Mouse (Mus musculus) WW6 (cell line): ENCODE data around the gene Palld.

Experiments
- DNase-seq: peaks from one replicate; pipeline ENCODE4 v3.0.0-alpha.2; 2013; ENCODE audit warnings: low read depth, low spot score

The Palld gene

GRCm38 (mm10) chr8:61629631-61629968, 272.9 kb downstream of the Palld start:
- DNase-seq: no peak

GRCm38 (mm10) chr8:61628938-61629630, 273.4 kb downstream of the Palld start:
- no peak for DNase-seq

- no peak for DNase-seq
Measured at GRCm38 (mm10) chr8:61626246-61626952, 276.1 kb downstream of the Palld start.

GRCm38 (mm10) chr8:61625656-61626210, 276.8 kb downstream of the Palld start:
- DNase-seq: no peak

DNA sequence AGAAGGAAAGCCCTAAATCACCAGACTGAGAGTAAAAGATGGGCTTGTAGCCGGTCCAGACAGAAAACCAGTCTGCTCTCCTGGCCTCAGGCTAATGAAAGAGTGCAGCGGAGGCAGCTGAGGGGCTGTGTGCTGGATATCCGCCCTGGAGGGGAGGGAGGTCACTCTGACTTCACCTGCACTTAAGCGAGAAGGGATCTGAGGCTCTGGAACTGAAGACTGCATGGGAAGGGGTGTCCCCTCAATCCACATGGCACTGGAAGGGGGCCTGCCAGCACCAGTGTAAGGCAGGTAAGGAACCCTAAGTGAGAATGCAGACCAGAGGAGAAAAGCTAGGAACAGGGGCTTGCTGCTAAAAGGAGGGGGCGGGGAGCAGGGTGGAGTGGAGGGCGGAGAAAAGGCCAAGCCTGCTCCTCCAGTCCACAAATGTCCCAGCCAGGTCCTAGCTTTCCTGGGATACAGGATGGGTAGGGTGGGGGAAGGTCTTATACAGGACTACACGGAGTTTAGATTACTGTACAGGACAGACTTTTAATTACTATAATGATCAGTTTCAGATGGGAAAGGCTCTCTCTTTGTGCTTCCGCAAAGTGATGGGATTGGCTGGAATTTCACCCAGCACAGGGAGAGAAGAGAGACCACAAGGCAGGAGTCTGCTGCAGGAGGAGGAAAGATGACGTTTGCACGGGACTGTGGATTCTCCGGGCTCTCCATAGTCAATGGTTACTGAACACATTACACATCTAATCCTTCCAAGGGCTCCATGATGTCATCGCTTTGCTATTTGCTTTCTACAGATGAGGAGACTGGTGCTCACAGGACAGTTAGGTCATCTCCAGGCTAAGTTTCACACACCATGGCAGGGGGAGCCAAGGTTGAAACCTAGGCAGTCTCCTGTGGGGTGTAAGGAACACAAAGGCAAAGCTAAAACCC, 278.7 kb downstream of the Palld start:
- no peak for DNase-seq

- DNase-seq: no peak
Measured at GRCm38 (mm10) chr8:61621300-61621699, 281.2 kb downstream of the Palld start.

GRCm38 (mm10) chr8:61617651-61618050, 284.8 kb downstream of the Palld start:
- DNase-seq: no peak

GRCm38 (mm10) chr8:61617049-61617448, 285.4 kb downstream of the Palld start:
- no peak for DNase-seq

DNA sequence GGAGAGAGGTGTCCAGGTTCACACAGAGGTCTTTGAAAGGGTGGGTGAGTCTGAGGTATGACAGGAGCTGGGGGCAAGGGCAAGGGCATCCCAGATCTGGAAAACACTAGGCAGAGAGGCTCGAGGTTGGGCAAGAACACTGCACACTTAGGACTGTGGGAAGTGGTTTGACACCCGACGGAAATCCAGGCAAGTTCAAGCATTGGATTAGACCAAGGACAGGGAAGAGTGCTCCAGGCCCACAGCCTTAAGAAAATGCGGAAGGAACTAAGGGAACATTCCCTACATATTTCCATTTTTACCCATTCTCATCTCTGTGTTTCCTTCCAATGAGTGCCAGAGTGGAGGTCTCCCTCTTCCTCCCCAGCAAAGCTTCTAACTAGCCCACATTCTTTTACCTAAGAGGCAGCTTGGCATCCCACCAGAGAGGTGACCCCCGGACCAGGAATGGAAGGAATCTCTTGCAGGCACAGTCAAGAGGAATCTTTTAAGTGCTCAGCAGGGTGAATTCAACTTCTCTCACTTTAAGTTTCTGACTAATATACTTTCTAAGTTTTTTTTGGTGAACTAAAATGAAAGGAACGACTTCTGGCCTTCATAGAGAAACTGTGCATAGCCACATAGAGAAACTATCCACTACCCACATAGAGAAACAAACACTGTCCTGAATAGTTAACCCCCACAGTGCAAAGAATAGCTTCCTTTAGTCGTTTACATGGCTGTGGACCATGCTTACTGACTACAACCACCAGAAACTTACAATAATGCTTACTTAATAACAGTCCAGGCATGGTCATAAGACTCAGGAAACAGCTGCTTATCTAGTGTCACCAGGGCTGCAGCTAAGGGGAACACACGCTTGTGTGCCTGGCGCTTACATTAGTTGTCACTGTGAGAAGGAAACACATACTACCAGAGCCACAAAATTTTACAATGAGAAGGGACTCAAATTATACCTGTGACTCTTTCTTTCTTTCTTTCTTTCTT, 286.5 kb downstream of the Palld start:
- no peak for DNase-seq

GRCm38 (mm10) chr8:61611741-61612140, 290.7 kb downstream of the Palld start:
- no peak for DNase-seq

DNA sequence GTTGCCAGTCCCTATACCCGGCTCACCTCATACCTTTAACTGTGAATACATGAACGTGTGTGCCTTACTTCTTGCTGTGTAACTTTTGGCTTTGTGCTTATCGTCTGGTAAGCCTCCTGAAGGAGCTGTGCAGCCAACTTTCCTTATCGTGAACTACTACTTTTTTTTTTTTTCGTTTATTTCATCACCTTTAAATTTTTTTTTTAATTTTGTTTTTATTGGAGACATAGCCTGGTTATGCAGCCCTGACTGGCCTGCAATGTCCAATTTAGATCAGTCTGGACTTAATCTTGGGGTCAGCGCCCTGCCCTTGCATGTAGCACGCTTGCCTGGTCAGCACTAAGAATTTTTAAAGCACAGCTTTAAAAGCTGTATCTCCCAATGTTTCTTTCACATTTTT, 291.4 kb downstream of the Palld start:
- no peak for DNase-seq

- DNase-seq: no peak
Measured at GRCm38 (mm10) chr8:61610546-61610945, 291.9 kb downstream of the Palld start.

- DNase-seq: no peak
Measured at GRCm38 (mm10) chr8:61607463-61607813, 295.1 kb downstream of the Palld start.

DNA sequence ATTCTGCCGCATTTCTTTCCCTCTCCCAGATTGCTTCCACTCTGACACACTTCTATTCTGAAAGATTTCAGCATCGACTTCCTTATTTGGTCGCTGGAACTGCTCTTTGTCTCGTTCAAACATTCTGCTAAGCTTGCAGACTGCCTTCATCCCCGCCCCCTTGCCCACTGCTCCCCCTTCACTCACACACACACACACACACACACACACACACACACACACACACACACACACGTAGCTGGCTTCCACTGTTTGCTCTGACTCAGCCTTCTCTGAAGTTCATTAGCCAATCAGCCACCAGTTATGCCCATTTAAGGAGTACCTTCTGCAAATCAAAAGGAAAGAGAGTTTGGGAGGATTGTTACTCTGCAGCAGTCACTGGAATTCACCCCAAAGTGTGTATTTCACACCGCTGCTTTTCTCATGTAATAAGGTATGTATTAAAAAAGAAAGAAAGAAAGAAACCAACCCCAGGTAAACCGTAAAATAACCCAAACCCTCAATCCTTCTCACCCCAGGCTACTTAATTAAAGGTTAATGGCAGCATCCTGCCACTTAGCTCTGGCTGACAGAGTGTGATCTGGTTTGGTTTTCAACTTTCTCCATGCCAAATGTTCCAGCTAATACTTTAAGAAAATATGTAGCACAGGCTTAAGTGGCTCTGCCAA, 295.6 kb downstream of the Palld start:
- no peak for DNase-seq

DNA sequence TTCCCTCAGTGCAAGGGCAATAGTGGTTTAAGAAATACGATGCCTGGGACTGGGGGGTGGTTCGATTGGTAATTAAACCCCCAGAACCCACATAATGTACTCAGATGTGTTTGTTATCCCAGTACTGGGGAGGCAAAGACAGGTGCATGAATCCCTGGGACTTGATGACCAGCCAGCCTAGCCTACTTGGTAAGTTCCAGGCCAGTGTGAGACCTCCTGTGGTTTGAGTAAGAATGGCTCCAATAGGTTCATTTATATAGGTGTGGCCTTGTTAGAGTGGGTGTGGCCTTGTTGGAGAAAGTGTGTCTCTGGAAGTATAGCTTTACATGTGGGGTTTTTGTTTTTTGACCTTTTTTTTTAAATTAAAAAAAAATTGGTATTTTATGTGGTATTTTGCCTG, 297.6 kb downstream of the Palld start:
- DNase-seq: no peak

- no peak for DNase-seq
Measured at GRCm38 (mm10) chr8:61596889-61597288, 305.6 kb downstream of the Palld start.

GRCm38 (mm10) chr8:61591446-61591845, 311.0 kb downstream of the Palld start:
- DNase-seq: no peak

- DNase-seq: peak; percentile 90
Measured at GRCm38 (mm10) chr8:61590551-61591431, 311.7 kb downstream of the Palld start.

- peak; percentile 4 for DNase-seq
Measured at GRCm38 (mm10) chr8:61589972-61590391, 312.5 kb downstream of the Palld start.
